Mouse (Mus musculus): ENCODE results near the gene Lig1.

DNA sequence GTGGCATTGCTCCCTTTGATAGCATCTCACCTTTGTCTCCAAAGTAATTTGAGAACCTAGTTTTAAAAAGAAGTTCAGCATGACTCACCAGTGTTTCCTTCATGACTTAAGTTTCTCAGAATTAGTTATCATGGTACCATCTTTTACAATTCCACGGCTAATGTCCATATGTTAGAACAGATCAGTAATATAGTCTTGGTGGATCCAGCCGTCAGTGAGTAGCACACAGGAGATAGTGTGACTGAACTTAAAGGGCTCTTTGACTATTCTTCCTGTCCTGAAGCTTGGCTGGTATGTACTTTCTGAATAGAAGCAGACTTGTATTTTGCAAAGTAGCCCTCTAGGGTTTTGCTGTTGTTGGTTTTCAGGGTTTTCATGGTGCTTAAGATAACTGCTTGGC is 32.3 kb downstream of the Lig1 start:
- TF ChIP-seq EP300 (IDR thresholded peaks at IDR 0.05; ENCODE audit: low read depth) (no peak), CTCF (IDR thresholded peaks at IDR 0.05; ENCODE audit: low read depth) (no peak)

All from liver, embryonic 14.5 days (tissue).